In genomic region chr10:80095547-80095946, GRCm38 (mm10) we compare ENCODE assay signal across 13 mouse cellular contexts. TPM values are rescaled to one million over a fixed set of nuclear protein-coding genes. Genes with fewer than 3 reads are reported as not detected.
DNase-seq lines count a peak whose midpoint lies in the region; ATAC-seq and TF ChIP-seq lines count a peak whose summit lies in the region.
"Had no signal": no experiment of that assay in that cellular context is flagged by ENCODE, and none has a peak within 500 bp of the region (broad histone marks: within the 10 kb centered on the region; RNA-seq: fewer than 3 reads in every experiment).

No protein-coding gene starts in this region.

- ATAC-seq in heart, embryonic 12.5 days (ENCODE audit: insufficient number of reproducible peaks, low FRiP score): no peak
- no peak for ATAC-seq in liver, embryonic 13.5 days (ENCODE audit: low read depth)
- no peak for ATAC-seq in liver, embryonic 12.5 days
- ATAC-seq in heart, postnatal 0 days (ENCODE audit: insufficient read depth, low read depth): peak; percentile 47
- no peak for ATAC-seq in hindbrain, embryonic 12.5 days (ENCODE audit: low FRiP score)
- ATAC-seq: midbrain, embryonic 16.5 days had no signal

- peak overlapping the region; percentile 49 for H3K9ac ChIP-seq in heart, embryonic 12.5 days
- no peak overlapping the region for H3K9ac ChIP-seq in liver, embryonic 13.5 days
- H3K9ac ChIP-seq in liver, embryonic 12.5 days: no peak overlapping the region
- H3K9ac ChIP-seq in heart, postnatal 0 days (replicated peaks; ENCODE audit: low read depth, low read length): peak overlapping the region; percentile 5; the same call in 1 of the 2 replicates
- no peak overlapping the region for H3K9ac ChIP-seq in hindbrain, embryonic 12.5 days

- H3K4me3 ChIP-seq in heart, embryonic 12.5 days: no peak overlapping the region
- no peak overlapping the region for H3K4me3 ChIP-seq in liver, embryonic 13.5 days (replicated peaks)
- no peak overlapping the region for H3K4me3 ChIP-seq in liver, embryonic 12.5 days
- no peak overlapping the region for H3K4me3 ChIP-seq in heart, postnatal 0 days (ENCODE audit: low read depth, low read length)
- H3K4me3 ChIP-seq in hindbrain, embryonic 12.5 days: no peak overlapping the region
- H3K4me3 ChIP-seq: hindbrain, embryonic 10.5 days had no signal

- no peak for TF ChIP-seq CTCF in heart, postnatal 0 days (IDR thresholded peaks at IDR 0.05; ENCODE audit: low read depth)

- H3K4me1 ChIP-seq in heart, embryonic 12.5 days (replicated peaks): peaks cover 82% of the 10 kb centered on the region
- peaks cover 87% of the 10 kb centered on the region for H3K4me1 ChIP-seq in liver, embryonic 13.5 days (replicated peaks)
- peaks cover 92% of the 10 kb centered on the region for H3K4me1 ChIP-seq in liver, embryonic 12.5 days
- peaks cover 46% of the 10 kb centered on the region for H3K4me1 ChIP-seq in heart, postnatal 0 days (ENCODE audit: control insufficient read depth, insufficient read depth)
- H3K4me1 ChIP-seq in hindbrain, embryonic 12.5 days: peaks cover 20% of the 10 kb centered on the region

- WGBS in heart, embryonic 12.5 days: 84% methylated on average over 5 of the region's 5 CpGs
- 86% methylated on average over 5 of the region's 5 CpGs for WGBS in liver, embryonic 13.5 days (ENCODE audit: insufficient replicate concordance)
- WGBS in liver, embryonic 12.5 days (ENCODE audit: insufficient replicate concordance): 93% methylated on average over 5 of the region's 5 CpGs
- WGBS in heart, postnatal 0 days: 79% methylated on average over 5 of the region's 5 CpGs
- 83% methylated on average over 5 of the region's 5 CpGs for WGBS in hindbrain, embryonic 12.5 days

- no peaks in the 10 kb centered on the region for H3K27me3 ChIP-seq in heart, embryonic 12.5 days (replicated peaks)
- no peaks in the 10 kb centered on the region for H3K27me3 ChIP-seq in liver, embryonic 13.5 days
- no peaks in the 10 kb centered on the region for H3K27me3 ChIP-seq in liver, embryonic 12.5 days (replicated peaks)
- no peaks in the 10 kb centered on the region for H3K27me3 ChIP-seq in heart, postnatal 0 days (ENCODE audit: control insufficient read depth, insufficient read depth, low read length)
- H3K27me3 ChIP-seq in hindbrain, embryonic 12.5 days: no peaks in the 10 kb centered on the region

- no peak overlapping the region for H3K27ac ChIP-seq in heart, embryonic 12.5 days (ENCODE audit: poor library complexity, severe bottlenecking)
- peak overlapping the region; percentile 88; the same call in 1 of the 2 replicates for H3K27ac ChIP-seq in liver, embryonic 13.5 days
- H3K27ac ChIP-seq in liver, embryonic 12.5 days: no peak overlapping the region
- H3K27ac ChIP-seq in heart, postnatal 0 days (ENCODE audit: low read depth): no peak overlapping the region
- H3K27ac ChIP-seq in hindbrain, embryonic 12.5 days: no peak overlapping the region

- H3K9me3 ChIP-seq in heart, embryonic 12.5 days (replicated peaks): no peaks in the 10 kb centered on the region
- no peaks in the 10 kb centered on the region for H3K9me3 ChIP-seq in liver, embryonic 13.5 days (replicated peaks)
- no peaks in the 10 kb centered on the region for H3K9me3 ChIP-seq in liver, embryonic 12.5 days (replicated peaks)
- H3K9me3 ChIP-seq in heart, postnatal 0 days (replicated peaks; ENCODE audit: control insufficient read depth, low read length): no peaks in the 10 kb centered on the region
- H3K9me3 ChIP-seq in hindbrain, embryonic 12.5 days (replicated peaks): no peaks in the 10 kb centered on the region
- H3K9me3 ChIP-seq: hindbrain, embryonic 10.5 days had no signal

- DNase-seq in heart, adult 8-10 months (ENCODE audit: low spot score): no peak
- DNase-seq in liver, embryonic 13.5 days: no peak
- peak; percentile 58 for DNase-seq in brain, adult 2 months (ENCODE audit: low read depth, low spot score)
- no peak for DNase-seq in heart, postnatal 0 days (ENCODE audit: low spot score)
- DNase-seq: cerebellum, adult 2 months; embryo, embryonic 11 days; kidney, adult 11 months; thymus, postnatal 14 days had no signal

- TF ChIP-seq EP300 in heart, postnatal 0 days (IDR thresholded peaks at IDR 0.05; ENCODE audit: low read depth): no peak

- no peaks in the 10 kb centered on the region; the same call in none of the 2 replicates for H3K36me3 ChIP-seq in heart, embryonic 12.5 days
- peaks cover 20% of the 10 kb centered on the region for H3K36me3 ChIP-seq in liver, embryonic 13.5 days
- peaks cover 34% of the 10 kb centered on the region for H3K36me3 ChIP-seq in liver, embryonic 12.5 days
- no peaks in the 10 kb centered on the region for H3K36me3 ChIP-seq in heart, postnatal 0 days (replicated peaks; ENCODE audit: control insufficient read depth, insufficient read depth, low read length)
- H3K36me3 ChIP-seq in hindbrain, embryonic 12.5 days: peaks cover 3% of the 10 kb centered on the region; the same call in 1 of the 2 replicates

- H3K4me2 ChIP-seq in heart, embryonic 12.5 days: no peak overlapping the region
- no peak overlapping the region for H3K4me2 ChIP-seq in liver, embryonic 13.5 days
- H3K4me2 ChIP-seq in liver, embryonic 12.5 days: no peak overlapping the region
- no peak overlapping the region for H3K4me2 ChIP-seq in heart, postnatal 0 days (ENCODE audit: low read depth, low read length)
- H3K4me2 ChIP-seq in hindbrain, embryonic 12.5 days (replicated peaks): no peak overlapping the region

RNA-seq across cellular contexts. Expression of gene Sbno2, which starts 9.8 kb away (rescaled TPM):
- polyA plus RNA-seq in heart, embryonic 12.5 days (2016; fragmentation: Nextera tagmentation; extraction: Ambion mirVana): 13.0 and 14.6 TPM in 2 replicates
- total RNA-seq in heart, adult 8-10 months (2022): 10 to 100 TPM in 3 of 4 experiments, 1 to 10 TPM in 1; 9.5 to 12.0 (median 11.1) TPM
- polyA plus RNA-seq in liver, embryonic 13.5 days (2015; fragmentation: Nextera tagmentation; extraction: Ambion mirVana): 9.2 and 9.9 TPM in 2 replicates
- polyA plus RNA-seq in liver, embryonic 12.5 days (2016; fragmentation: Nextera tagmentation; extraction: Ambion mirVana): 15.0 and 15.4 TPM in 2 replicates
- total RNA-seq in heart, postnatal 0 days (2014; rRNA removed; ENCODE audit: low replicate concordance): 21.1 and 22.0 TPM in 2 replicates
- 5.9 and 6.3 TPM in 2 replicates for polyA plus RNA-seq in heart, postnatal 0 days (2015; fragmentation: Nextera tagmentation; extraction: Ambion mirVana)
- polyA plus RNA-seq in hindbrain, embryonic 12.5 days (2016; fragmentation: Nextera tagmentation; extraction: Ambion mirVana): 15.1 TPM in 2 replicates

RNA-seq across cellular contexts. Expression of gene Stk11, which starts 20.1 kb away (rescaled TPM):
- 10.8 and 13.8 TPM in 2 replicates for polyA plus RNA-seq in heart, embryonic 12.5 days (2016; fragmentation: Nextera tagmentation; extraction: Ambion mirVana)
- total RNA-seq in heart, adult 8-10 months (2022): 100 to 1,000 TPM; 148 to 176 (median 153) TPM
- polyA plus RNA-seq in liver, embryonic 13.5 days (2015; fragmentation: Nextera tagmentation; extraction: Ambion mirVana): 16.2 and 18.3 TPM in 2 replicates
- polyA plus RNA-seq in liver, embryonic 12.5 days (2016; fragmentation: Nextera tagmentation; extraction: Ambion mirVana): 18.6 and 19.8 TPM in 2 replicates
- total RNA-seq in heart, postnatal 0 days (2014; rRNA removed; ENCODE audit: low replicate concordance): 40.3 and 57.4 TPM in 2 replicates
- polyA plus RNA-seq in heart, postnatal 0 days (2015; fragmentation: Nextera tagmentation; extraction: Ambion mirVana): 10.6 and 10.8 TPM in 2 replicates
- 13.1 and 16.1 TPM in 2 replicates for polyA plus RNA-seq in hindbrain, embryonic 12.5 days (2016; fragmentation: Nextera tagmentation; extraction: Ambion mirVana)

RNA-seq across cellular contexts. Expression of gene Atp5d, which starts 42.9 kb away (rescaled TPM):
- polyA plus RNA-seq in heart, embryonic 12.5 days (2016; fragmentation: Nextera tagmentation; extraction: Ambion mirVana): 827 and 861 TPM in 2 replicates
- 1,000 to 10,000 TPM; 1,050 to 1,135 (median 1,101) TPM for total RNA-seq in heart, adult 8-10 months (2022)
- 358 and 362 TPM in 2 replicates for polyA plus RNA-seq in liver, embryonic 13.5 days (2015; fragmentation: Nextera tagmentation; extraction: Ambion mirVana)
- 393 and 419 TPM in 2 replicates for polyA plus RNA-seq in liver, embryonic 12.5 days (2016; fragmentation: Nextera tagmentation; extraction: Ambion mirVana)
- 970 and 972 TPM in 2 replicates for total RNA-seq in heart, postnatal 0 days (2014; rRNA removed; ENCODE audit: low replicate concordance)
- 1,858 and 1,876 TPM in 2 replicates for polyA plus RNA-seq in heart, postnatal 0 days (2015; fragmentation: Nextera tagmentation; extraction: Ambion mirVana)
- 351 and 385 TPM in 2 replicates for polyA plus RNA-seq in hindbrain, embryonic 12.5 days (2016; fragmentation: Nextera tagmentation; extraction: Ambion mirVana)

RNA-seq across cellular contexts. Expression of gene Cbarp, which starts 45.1 kb away (rescaled TPM):
- 1.7 and 3.6 TPM in 2 replicates for polyA plus RNA-seq in heart, embryonic 12.5 days (2016; fragmentation: Nextera tagmentation; extraction: Ambion mirVana)
- 1 to 10 TPM; 3.8 to 6.1 (median 4.6) TPM for total RNA-seq in heart, adult 8-10 months (2022)
- polyA plus RNA-seq in liver, embryonic 13.5 days (2015; fragmentation: Nextera tagmentation; extraction: Ambion mirVana): 0.54 and 0.69 TPM in 2 replicates
- 0.94 and 0.96 TPM in 2 replicates for polyA plus RNA-seq in liver, embryonic 12.5 days (2016; fragmentation: Nextera tagmentation; extraction: Ambion mirVana)
- total RNA-seq in heart, postnatal 0 days (2014; rRNA removed; ENCODE audit: low replicate concordance): 2.8 and 5.9 TPM in 2 replicates
- polyA plus RNA-seq in heart, postnatal 0 days (2015; fragmentation: Nextera tagmentation; extraction: Ambion mirVana): 1.0 and 1.1 TPM in 2 replicates
- 18.4 and 22.3 TPM in 2 replicates for polyA plus RNA-seq in hindbrain, embryonic 12.5 days (2016; fragmentation: Nextera tagmentation; extraction: Ambion mirVana)

RNA-seq across cellular contexts. Expression of gene Gpx4, which starts 48.6 kb away (rescaled TPM):
- 677 and 717 TPM in 2 replicates for polyA plus RNA-seq in heart, embryonic 12.5 days (2016; fragmentation: Nextera tagmentation; extraction: Ambion mirVana)
- 1,000 to 10,000 TPM; 1,048 to 1,125 (median 1,067) TPM for total RNA-seq in heart, adult 8-10 months (2022)
- 677 TPM in 2 replicates for polyA plus RNA-seq in liver, embryonic 13.5 days (2015; fragmentation: Nextera tagmentation; extraction: Ambion mirVana)
- 682 and 685 TPM in 2 replicates for polyA plus RNA-seq in liver, embryonic 12.5 days (2016; fragmentation: Nextera tagmentation; extraction: Ambion mirVana)
- 490 and 500 TPM in 2 replicates for total RNA-seq in heart, postnatal 0 days (2014; rRNA removed; ENCODE audit: low replicate concordance)
- 874 and 900 TPM in 2 replicates for polyA plus RNA-seq in heart, postnatal 0 days (2015; fragmentation: Nextera tagmentation; extraction: Ambion mirVana)
- 449 and 484 TPM in 2 replicates for polyA plus RNA-seq in hindbrain, embryonic 12.5 days (2016; fragmentation: Nextera tagmentation; extraction: Ambion mirVana)

Comparison
In these comparisons a context has a peak if more than half of its experiments do, and no peak if none do; other contexts are left out.
1. H3K9ac ChIP-seq: peak in heart, embryonic 12.5 days (single experiment) and heart, postnatal 0 days (single experiment); none in liver, embryonic 13.5 days (single experiment), liver, embryonic 12.5 days (single experiment) and hindbrain, embryonic 12.5 days (single experiment).